Mouse (Mus musculus) limb, embryonic 13.5 days (tissue): ENCODE results near the gene Lyrm7. TPM values are rescaled to one million over a fixed set of nuclear protein-coding genes. Genes with fewer than 3 reads are reported as not detected.
"Not testable (repeated sequence)": the region's sequence is repeated elsewhere in the genome, so short reads cannot be mapped to it uniquely, and the experiment has no call there.

ENCODE experiments used
- ATAC-seq: fragments of 200-750 bp; cut with Nextera tagmentation; 2 replicates; pipeline ENCODE4 v1.8.0; 2017; ENCODE audit warnings: low read depth, moderate number of reproducible peaks, moderate TSS enrichment; ENCODE audit not compliant: low FRiP score
- H3K27ac ChIP-seq: fragments of 300-500 bp; sonication (generic); 2 replicates; pipeline ENCODE4 v1.5.1; 2015; ENCODE audit warnings: inconsistent platforms, mild to moderate bottlenecking, moderate library complexity
- H3K27me3 ChIP-seq: fragments of 300-500 bp; sonication (generic); 2 replicates; pipeline ENCODE4 v1.6.1; 2015; ENCODE audit warnings: mild to moderate bottlenecking, inconsistent platforms
- H3K36me3 ChIP-seq: fragments of 300-500 bp; sonication (generic); 2 replicates; pipeline ENCODE4 v1.6.1; 2015; ENCODE audit warnings: inconsistent platforms, mild to moderate bottlenecking, moderate library complexity
- H3K4me1 ChIP-seq: fragments of 300-500 bp; sonication (generic); 2 replicates; pipeline ENCODE4 v1.6.1; 2015; ENCODE audit warnings: inconsistent platforms
- H3K4me2 ChIP-seq: fragments of 300-500 bp; sonication (generic); replicated peaks from 2 replicates; pipeline ENCODE4 v1.6.1; 2015; ENCODE audit warnings: inconsistent platforms, mild to moderate bottlenecking, moderate library complexity
- H3K4me3 ChIP-seq: fragments of 300-500 bp; sonication (generic); 2 replicates; pipeline ENCODE4 v1.5.1; 2015; ENCODE audit warnings: moderate library complexity, mild to moderate bottlenecking, inconsistent platforms
- H3K9ac ChIP-seq: fragments of 300-500 bp; sonication (generic); 2 replicates; pipeline ENCODE4 v1.6.1; 2015; ENCODE audit warnings: mild to moderate bottlenecking, inconsistent platforms
- H3K9me3 ChIP-seq: fragments of 300-500 bp; sonication (generic); 2 replicates; pipeline ENCODE4 v1.6.1; 2016; ENCODE audit warnings: inconsistent platforms
- WGBS: fragments of 180-500 bp; shearing (Covaris S2); methylation state at CpG from one replicate; pipeline ENCODE4 v1.1.7; 2015; 5-methylcytosine and 5-hydroxymethylcytosine counted together
- polyA plus RNA-seq: library from polyadenylated mRNA; unstranded; fragments of >200 nt; fragmentation: Nextera tagmentation; extraction: Ambion mirVana; gene quantifications from 2 replicates; pipeline ENCODE4 v1.2.1, GENCODE M21; 2015

The Lyrm7 gene
- polyA plus RNA-seq, 1 experiment from 2014 or later = 10.4 TPM

- ATAC-seq = no peak
- H3K36me3 ChIP-seq = no peaks in the 10 kb centered on the region
- peak overlapping the region; percentile 10; the same call in 1 of the 2 replicates for H3K27ac ChIP-seq
- H3K4me2 ChIP-seq = peak overlapping the region; percentile 87; the same call in 1 of the 2 replicates
- H3K4me3 ChIP-seq = no peak overlapping the region
- H3K9me3 ChIP-seq = no peaks in the 10 kb centered on the region
- H3K9ac ChIP-seq = no peak overlapping the region
- no peaks in the 10 kb centered on the region for H3K27me3 ChIP-seq
- peaks cover 11% of the 10 kb centered on the region for H3K4me1 ChIP-seq
- WGBS = 89% methylated on average over 5 of the region's 5 CpGs
These were observed 1.0 kb upstream of the Lyrm7 start for GRCm38 (mm10) chr11:54861471-54862420.

- H3K4me3 ChIP-seq = peak overlapping the region; percentile 70
- H3K9ac ChIP-seq = peak overlapping the region; percentile 77
- peaks cover 7% of the 10 kb centered on the region for H3K4me1 ChIP-seq
- ATAC-seq = no peak
- H3K4me2 ChIP-seq = peak overlapping the region; percentile 87
- no peaks in the 10 kb centered on the region for H3K36me3 ChIP-seq
- H3K27me3 ChIP-seq = no peaks in the 10 kb centered on the region
- H3K9me3 ChIP-seq = no peaks in the 10 kb centered on the region
- whole genome bisulfite sequencing = 20% methylated on average over 11 of the region's 11 CpGs
- no peak overlapping the region for H3K27ac ChIP-seq
These were observed 1.2 kb downstream of the Lyrm7 start for GRCm38 (mm10) chr11:54859322-54860165.

GRCm38 (mm10) chr11:54858880-54859279, 1.8 kb downstream of the Lyrm7 start:
- not testable (repeated sequence) for H3K36me3 ChIP-seq, H3K9ac ChIP-seq, H3K27me3 ChIP-seq, H3K4me1 ChIP-seq, H3K9me3 ChIP-seq, H3K4me3 ChIP-seq, H3K27ac ChIP-seq, ATAC-seq
- 98% methylated on average over 12 of the region's 12 CpGs for WGBS
- peak overlapping the region; percentile 87; the same call in 1 of the 2 replicates for H3K4me2 ChIP-seq

GRCm38 (mm10) chr11:54851656-54852055, 9.1 kb downstream of the Lyrm7 start:
- Histone ChIP-seq H3K27me3 (no peaks in the 10 kb centered on the region), H3K4me2 (no peak overlapping the region), H3K9ac (no peak overlapping the region), H3K9me3 (no peaks in the 10 kb centered on the region), H3K4me3 (no peak overlapping the region), H3K4me1 (no peaks in the 10 kb centered on the region), H3K27ac (no peak overlapping the region), H3K36me3 (no peaks in the 10 kb centered on the region)
- 94% methylated on average over 12 of the region's 12 CpGs for WGBS
- ATAC-seq = no peak

- Histone ChIP-seq H3K27me3 (no peaks in the 10 kb centered on the region), H3K4me1 (no peaks in the 10 kb centered on the region), H3K9me3 (no peaks in the 10 kb centered on the region), H3K4me2 (no peak overlapping the region), H3K9ac (no peak overlapping the region), H3K36me3 (no peaks in the 10 kb centered on the region), H3K4me3 (no peak overlapping the region), H3K27ac (no peak overlapping the region)
- 80% methylated on average over 10 of the region's 10 CpGs for WGBS
- ATAC-seq = no peak
These were observed 10.6 kb downstream of the Lyrm7 start for GRCm38 (mm10) chr11:54849961-54850758.

GRCm38 (mm10) chr11:54845470-54846442, 15.0 kb downstream of the Lyrm7 start:
- no peak for ATAC-seq
- no peak overlapping the region for H3K27ac ChIP-seq
- no peaks in the 10 kb centered on the region for H3K4me1 ChIP-seq
- H3K4me2 ChIP-seq = no peak overlapping the region
- no peak overlapping the region for H3K4me3 ChIP-seq
- H3K36me3 ChIP-seq = no peaks in the 10 kb centered on the region
- WGBS = 62% methylated on average over 8 of the region's 8 CpGs
- no peaks in the 10 kb centered on the region for H3K9me3 ChIP-seq
- no peaks in the 10 kb centered on the region for H3K27me3 ChIP-seq
- no peak overlapping the region for H3K9ac ChIP-seq

- H3K4me3 ChIP-seq = no peak overlapping the region
- H3K4me1 ChIP-seq = no peaks in the 10 kb centered on the region
- H3K9ac ChIP-seq = no peak overlapping the region
- 80% methylated on average over 5 of the region's 5 CpGs for WGBS
- no peak overlapping the region for H3K27ac ChIP-seq
- ATAC-seq = no peak
- no peaks in the 10 kb centered on the region for H3K27me3 ChIP-seq
- H3K9me3 ChIP-seq = no peaks in the 10 kb centered on the region
- no peak overlapping the region for H3K4me2 ChIP-seq
- H3K36me3 ChIP-seq = no peaks in the 10 kb centered on the region
These were observed 15.8 kb downstream of the Lyrm7 start for GRCm38 (mm10) chr11:54844959-54845358.

GRCm38 (mm10) chr11:54844424-54844823, 16.3 kb downstream of the Lyrm7 start:
- Histone ChIP-seq H3K27ac (no peak overlapping the region), H3K9me3 (no peaks in the 10 kb centered on the region), H3K4me3 (no peak overlapping the region), H3K4me2 (no peak overlapping the region), H3K9ac (no peak overlapping the region), H3K36me3 (0 out of 2 replicates have a peak, but pooled peaks cover 3% of the 10 kb centered on the region), H3K4me1 (no peaks in the 10 kb centered on the region), H3K27me3 (no peaks in the 10 kb centered on the region)
- 64% methylated on average over 9 of the region's 9 CpGs for WGBS
- ATAC-seq = no peak

- H3K4me2 ChIP-seq = no peak overlapping the region
- ATAC-seq = no peak
- 0 out of 2 replicates have a peak, but pooled peaks cover 3% of the 10 kb centered on the region for H3K36me3 ChIP-seq
- H3K4me1 ChIP-seq = no peaks in the 10 kb centered on the region
- H3K27ac ChIP-seq = no peak overlapping the region
- WGBS = 90% methylated on average over 11 of the region's 11 CpGs
- no peak overlapping the region for H3K9ac ChIP-seq
- no peak overlapping the region for H3K4me3 ChIP-seq
- H3K27me3 ChIP-seq = no peaks in the 10 kb centered on the region
- no peaks in the 10 kb centered on the region for H3K9me3 ChIP-seq
These were observed 19.8 kb downstream of the Lyrm7 start for GRCm38 (mm10) chr11:54840891-54841290.

- Histone ChIP-seq H3K9ac (no peak overlapping the region), H3K4me2 (no peak overlapping the region), H3K27me3 (no peaks in the 10 kb centered on the region), H3K27ac (no peak overlapping the region), H3K4me1 (no peaks in the 10 kb centered on the region), H3K4me3 (no peak overlapping the region), H3K9me3 (no peaks in the 10 kb centered on the region; the same call in 1 of the 2 replicates), H3K36me3 (0 out of 2 replicates have a peak, but pooled peaks cover 3% of the 10 kb centered on the region)
- 89% methylated on average over 4 of the region's 4 CpGs for WGBS
- ATAC-seq = no peak
These were observed 21.0 kb downstream of the Lyrm7 start for GRCm38 (mm10) chr11:54839696-54840095.
